Mouse (Mus musculus) MN1 (cell line): ENCODE results near the gene Plagl2.
A peak's percentile ranks its signal among the peaks of the same experiment; 100 is the strongest.

ENCODE experiments used
- DNase-seq: peaks from one replicate; pipeline ENCODE4 v3.0.0-alpha.2; 2016; ENCODE audit warnings: low spot score

Plagl2 gene

GRCm38 (mm10) chr2:153239021-153239859 lies 2.0 kb downstream of the Plagl2 start:
- DNase-seq: no peak

GRCm38 (mm10) chr2:153238406-153238805 lies 2.8 kb downstream of the Plagl2 start:
- no peak for DNase-seq

- no peak for DNase-seq
Observed at GRCm38 (mm10) chr2:153237891-153238290, 3.3 kb downstream of the Plagl2 start.

GRCm38 (mm10) chr2:153237193-153237592 lies 4.0 kb downstream of the Plagl2 start:
- no peak for DNase-seq

GRCm38 (mm10) chr2:153228523-153228922 lies 12.7 kb downstream of the Plagl2 start:
- DNase-seq: no peak

- no peak for DNase-seq
Observed at GRCm38 (mm10) chr2:153227959-153228358, 13.3 kb downstream of the Plagl2 start.

- DNase-seq: peak; percentile 50
Observed at GRCm38 (mm10) chr2:153225595-153225953, 15.7 kb downstream of the Plagl2 start.

- no peak for DNase-seq
Observed at GRCm38 (mm10) chr2:153224946-153225594, 16.2 kb downstream of the Plagl2 start, which contains the start of gene Tspyl3. Gene Tspyl3 (minus strand): TSS chr2:153225441.

GRCm38 (mm10) chr2:153222566-153222965 lies 18.7 kb downstream of the Plagl2 start:
- no peak for DNase-seq

GRCm38 (mm10) chr2:153222130-153222529 lies 19.1 kb downstream of the Plagl2 start:
- no peak for DNase-seq

GRCm38 (mm10) chr2:153221620-153222019 lies 19.6 kb downstream of the Plagl2 start:
- no peak for DNase-seq

GRCm38 (mm10) chr2:153218516-153218915 lies 22.7 kb downstream of the Plagl2 start:
- no peak for DNase-seq

GRCm38 (mm10) chr2:153217826-153218340 lies 23.3 kb downstream of the Plagl2 start:
- no peak for DNase-seq

- DNase-seq: no peak
Observed at GRCm38 (mm10) chr2:153215421-153215820, 25.8 kb downstream of the Plagl2 start.

GRCm38 (mm10) chr2:153214771-153215259 lies 26.4 kb downstream of the Plagl2 start:
- DNase-seq: no peak

GRCm38 (mm10) chr2:153213351-153213750 lies 27.9 kb downstream of the Plagl2 start:
- no peak for DNase-seq

GRCm38 (mm10) chr2:153211451-153211850 lies 29.8 kb downstream of the Plagl2 start:
- no peak for DNase-seq

- no peak for DNase-seq
Observed at GRCm38 (mm10) chr2:153209286-153209685, 31.9 kb downstream of the Plagl2 start.

GRCm38 (mm10) chr2:153208149-153208548 lies 33.1 kb downstream of the Plagl2 start:
- no peak for DNase-seq

GRCm38 (mm10) chr2:153202766-153203165 lies 38.5 kb downstream of the Plagl2 start:
- DNase-seq: no peak

GRCm38 (mm10) chr2:153199114-153199513 lies 42.1 kb downstream of the Plagl2 start:
- no peak for DNase-seq

GRCm38 (mm10) chr2:153198485-153198884 lies 42.7 kb downstream of the Plagl2 start:
- peak; percentile 79 for DNase-seq

- no peak for DNase-seq
Observed at GRCm38 (mm10) chr2:153194255-153194654, 47.0 kb downstream of the Plagl2 start.
